Mouse (Mus musculus) ES-E14 (cell line): ENCODE data around the gene Rbm6. TPM values are rescaled to one million over a fixed set of nuclear protein-coding genes. Genes with fewer than 3 reads are reported as not detected.

Experiments used
- DNase-seq: peaks from one replicate; pipeline ENCODE4 v3.0.0-alpha.2; 2013; ENCODE audit warnings: low read depth, low spot score
- H3K27ac ChIP-seq: 2 replicates; pipeline ENCODE4 v1.5.1; 2012; ENCODE audit warnings: low read depth, mild to moderate bottlenecking, low read length, moderate library complexity, mixed read lengths; ENCODE audit not compliant: poor library complexity, insufficient read depth, severe bottlenecking
- H3K36me3 ChIP-seq: 2 replicates; pipeline ENCODE4 v1.6.1; 2012; ENCODE audit warnings: mild to moderate bottlenecking, low read length, moderate library complexity, mixed read lengths; ENCODE audit not compliant: control insufficient read depth, poor library complexity, insufficient read depth, severe bottlenecking
- H3K4me1 ChIP-seq, 2 experiments: fragments of 150-350 bp in 1 of 2; sonication (generic) in 1 of 2; 2 replicates each; pipeline ENCODE4 v1.6.1; 2012; ENCODE audit warnings: low read length in 2 of 2, mild to moderate bottlenecking in 1 of 2, mixed read lengths in 1 of 2; ENCODE audit not compliant: control insufficient read depth in 2 of 2, insufficient read depth in 2 of 2, poor library complexity in 1 of 2
- H3K4me3 ChIP-seq, 2 experiments: fragments of 150-350 bp in 1 of 2; sonication (generic) in 1 of 2; 2 replicates each; pipeline ENCODE4 v1.5.1; 2012; ENCODE audit warnings: low read length in 2 of 2, low read depth in 1 of 2, mild to moderate bottlenecking in 1 of 2, mixed read lengths in 1 of 2; ENCODE audit not compliant: insufficient read depth in 1 of 2, poor library complexity in 1 of 2, severe bottlenecking in 1 of 2
- H3K9ac ChIP-seq: 2 replicates; pipeline ENCODE4 v1.6.1; 2012; ENCODE audit warnings: low read depth, mild to moderate bottlenecking, low read length, mixed read lengths; ENCODE audit not compliant: poor library complexity, insufficient read depth, severe bottlenecking
- H3K9me3 ChIP-seq: fragments of 150-350 bp; sonication (generic); 2 replicates; pipeline ENCODE4 v1.6.1; 2012; ENCODE audit warnings: low read depth, mild to moderate bottlenecking, low read length; ENCODE audit not compliant: control insufficient read depth, insufficient read depth
- CHD2 ChIP-seq: IDR thresholded peaks from 2 replicates; pipeline ENCODE4 v1.6.1; 2014; ENCODE audit warnings: mild to moderate bottlenecking, low read depth, low read length, inconsistent platforms
- HCFC1 ChIP-seq: IDR thresholded peaks from 2 replicates; pipeline ENCODE4 v1.6.1; 2012; ENCODE audit warnings: low read length, inconsistent platforms, borderline replicate concordance; ENCODE audit not compliant: insufficient read depth
- MAFK ChIP-seq: IDR thresholded peaks from 2 replicates; pipeline ENCODE4 v1.6.1; 2014; ENCODE audit warnings: mild to moderate bottlenecking, low read depth, low read length, inconsistent platforms; ENCODE audit not compliant: insufficient read depth
- ZC3H11A ChIP-seq: IDR thresholded peaks from 2 replicates; pipeline ENCODE4 v1.6.1; 2012; ENCODE audit warnings: low read depth, mild to moderate bottlenecking, inconsistent platforms, low read length, borderline replicate concordance
- ZNF384 ChIP-seq: IDR thresholded peaks from 2 replicates; pipeline ENCODE4 v1.6.1; 2012; ENCODE audit warnings: low read depth, low read length, inconsistent platforms
- in situ Hi-C, 2 experiments: fragments of 600-800 bp; cut with MboI; formaldehyde crosslinking; loops; one replicate each; pipeline ENCODE4 v1.15.1; 2025; ENCODE audit warnings: low sequenced_read_pairs in 2 of 2, inconsistent platforms in 1 of 2; ENCODE audit not compliant: unreplicated experiment in 2 of 2
- total RNA-seq: library from RNA; depleted of rRNA; stranded (reverse); fragments of 300-350 nt; gene quantifications from 2 replicates; pipeline ENCODE4 v1.2.3, GENCODE M21; 2012

The Rbm6 gene
- total RNA-seq, 1 experiment: 61.8 TPM

DNA sequence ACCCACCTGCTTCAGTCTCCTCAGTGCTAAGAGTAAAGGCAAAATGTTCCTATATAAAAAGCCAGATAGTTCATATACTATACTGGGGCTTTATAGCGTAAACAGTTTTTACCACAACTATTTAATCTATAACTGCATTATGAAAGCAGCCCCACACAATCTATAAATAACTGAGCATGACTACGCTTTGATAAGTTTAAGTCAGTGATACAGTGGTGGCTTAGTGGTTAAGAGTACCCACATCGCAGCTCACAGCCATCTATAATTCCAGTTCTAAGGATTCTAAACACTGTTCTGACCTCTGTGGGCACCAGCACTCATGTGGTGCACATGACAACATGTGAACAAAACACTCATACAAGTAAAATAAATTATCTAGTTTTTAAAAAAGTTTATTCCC, 14.7 kb downstream of the Rbm6 start:
- no peaks in the 10 kb centered on the region; the same call in 1 of the 2 replicates for H3K36me3 ChIP-seq
- in situ Hi-C loops: no loop called here
- no peaks in the 10 kb centered on the region for H3K4me1 ChIP-seq
- DNase-seq: no peak
- TF ChIP-seq ZC3H11A (no peak), CHD2 (no peak), MAFK (no peak), ZNF384 (no peak), HCFC1 (no peak)
- no peaks in the 10 kb centered on the region for H3K9me3 ChIP-seq
- H3K27ac ChIP-seq: no peak overlapping the region
- H3K4me3 ChIP-seq: no peak overlapping the region
- H3K9ac ChIP-seq: no peak overlapping the region

- no peak for DNase-seq
- no peaks in the 10 kb centered on the region for H3K4me1 ChIP-seq
- H3K9me3 ChIP-seq: no peaks in the 10 kb centered on the region
- no peak overlapping the region for H3K9ac ChIP-seq
- peaks cover 3% of the 10 kb centered on the region; the same call in 1 of the 2 replicates for H3K36me3 ChIP-seq
- no peak overlapping the region for H3K4me3 ChIP-seq
- in situ Hi-C loops: no loop called here
- TF ChIP-seq HCFC1 (no peak), CHD2 (no peak), ZNF384 (no peak), MAFK (no peak), ZC3H11A (no peak)
- H3K27ac ChIP-seq: no peak overlapping the region
Observed at GRCm38 (mm10) chr9:107848922-107849321, 24.1 kb downstream of the Rbm6 start.

- H3K36me3 ChIP-seq: no peaks in the 10 kb centered on the region
- in situ Hi-C loops: no loop called here
- H3K4me1 ChIP-seq: no peaks in the 10 kb centered on the region
- TF ChIP-seq ZNF384 (no peak), CHD2 (no peak), MAFK (no peak), ZC3H11A (no peak), HCFC1 (no peak)
- no peak overlapping the region for H3K4me3 ChIP-seq
- no peak overlapping the region for H3K27ac ChIP-seq
- DNase-seq: no peak
- H3K9ac ChIP-seq: no peak overlapping the region
- no peaks in the 10 kb centered on the region for H3K9me3 ChIP-seq
Observed at GRCm38 (mm10) chr9:107842709-107843108, 30.3 kb downstream of the Rbm6 start.

GRCm38 (mm10) chr9:107838869-107839268, 34.2 kb downstream of the Rbm6 start:
- Histone ChIP-seq H3K36me3 (no peaks in the 10 kb centered on the region), H3K9ac (no peak overlapping the region), H3K4me3 (no peak overlapping the region), H3K4me1 (no peaks in the 10 kb centered on the region), H3K27ac (no peak overlapping the region), H3K9me3 (no peaks in the 10 kb centered on the region)
- in situ Hi-C loops: no loop called here
- no peak for DNase-seq
- TF ChIP-seq CHD2 (no peak), ZNF384 (no peak), ZC3H11A (no peak), MAFK (no peak), HCFC1 (no peak)

DNA sequence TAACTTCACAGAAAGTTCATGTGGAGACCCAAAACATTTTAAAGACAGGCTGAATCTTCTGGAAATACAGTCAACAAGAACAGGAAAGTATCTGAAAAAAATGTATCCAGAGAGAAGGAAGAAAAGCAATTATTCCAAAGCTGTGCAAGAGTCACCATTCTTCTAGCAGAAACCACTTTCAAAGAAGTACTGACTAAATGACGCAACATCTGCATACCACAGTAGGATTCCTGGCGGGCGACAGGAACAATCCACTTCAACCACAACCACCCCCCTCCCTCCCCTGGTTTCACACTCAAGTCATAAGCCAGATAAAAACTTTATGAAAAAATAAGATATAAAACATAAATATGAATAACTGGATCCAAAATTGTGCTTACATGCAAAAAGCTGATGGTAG, 39.2 kb downstream of the Rbm6 start:
- no peak overlapping the region for H3K27ac ChIP-seq
- DNase-seq: no peak
- no peak overlapping the region for H3K4me3 ChIP-seq
- in situ Hi-C loops: no loop called here
- TF ChIP-seq CHD2: no peak
- no peak for TF ChIP-seq HCFC1
- no peak for TF ChIP-seq MAFK
- no peak for TF ChIP-seq ZNF384
- no peak for TF ChIP-seq ZC3H11A
- no peak overlapping the region for H3K9ac ChIP-seq
- H3K36me3 ChIP-seq: no peaks in the 10 kb centered on the region
- no peaks in the 10 kb centered on the region for H3K9me3 ChIP-seq
- no peaks in the 10 kb centered on the region for H3K4me1 ChIP-seq
